Mouse (Mus musculus) forebrain, embryonic 13.5 days (tissue): ENCODE data around the gene Vmn1r19. TPM values are rescaled to one million over a fixed set of nuclear protein-coding genes. Genes with fewer than 3 reads are reported as not detected.
"Not testable (repeated sequence)": the region's sequence is repeated elsewhere in the genome, so short reads cannot be mapped to it uniquely, and the experiment has no call there.

Source experiments
- ATAC-seq: fragments of 200-750 bp; cut with Nextera tagmentation; 2 replicates; pipeline ENCODE4 v1.8.0; 2017
- H3K27ac ChIP-seq: fragments of 300-500 bp; sonication (generic); 2 replicates; pipeline ENCODE4 v1.5.1; 2015; ENCODE audit warnings: inconsistent platforms, mild to moderate bottlenecking, moderate library complexity
- H3K27me3 ChIP-seq: fragments of 300-500 bp; sonication (generic); 2 replicates; pipeline ENCODE4 v1.6.1; 2015; ENCODE audit warnings: mild to moderate bottlenecking, inconsistent platforms
- H3K36me3 ChIP-seq: fragments of 300-500 bp; sonication (generic); 2 replicates; pipeline ENCODE4 v1.6.1; 2015; ENCODE audit warnings: mild to moderate bottlenecking, inconsistent platforms; ENCODE audit not compliant: poor library complexity, severe bottlenecking
- H3K4me1 ChIP-seq: fragments of 300-500 bp; sonication (generic); 2 replicates; pipeline ENCODE4 v1.6.1; 2015; ENCODE audit warnings: inconsistent platforms
- H3K4me2 ChIP-seq: fragments of 300-500 bp; sonication (generic); 2 replicates; pipeline ENCODE4 v1.6.1; 2015; ENCODE audit warnings: inconsistent platforms, mild to moderate bottlenecking, moderate library complexity
- H3K4me3 ChIP-seq: fragments of 300-500 bp; sonication (generic); 2 replicates; pipeline ENCODE4 v1.5.1; 2015; ENCODE audit warnings: mild to moderate bottlenecking, inconsistent platforms
- H3K9ac ChIP-seq: fragments of 300-500 bp; sonication (generic); 2 replicates; pipeline ENCODE4 v1.6.1; 2015; ENCODE audit warnings: mild to moderate bottlenecking, inconsistent platforms
- H3K9me3 ChIP-seq: fragments of 300-500 bp; sonication (generic); replicated peaks from 2 replicates; pipeline ENCODE4 v1.6.1; 2016; ENCODE audit warnings: inconsistent platforms
- WGBS: fragments of 180-500 bp; shearing (Covaris S2); methylation state at CpG from one replicate; pipeline ENCODE4 v1.1.7; 2015; 5-methylcytosine and 5-hydroxymethylcytosine counted together
- polyA plus RNA-seq: library from polyadenylated mRNA; unstranded; fragments of >200 nt; fragmentation: Nextera tagmentation; extraction: Ambion mirVana; gene quantifications from 2 replicates; pipeline ENCODE4 v1.2.1, GENCODE M21; 2015

Vmn1r19 gene
- polyA plus RNA-seq, result not detected in 2 replicates

DNA sequence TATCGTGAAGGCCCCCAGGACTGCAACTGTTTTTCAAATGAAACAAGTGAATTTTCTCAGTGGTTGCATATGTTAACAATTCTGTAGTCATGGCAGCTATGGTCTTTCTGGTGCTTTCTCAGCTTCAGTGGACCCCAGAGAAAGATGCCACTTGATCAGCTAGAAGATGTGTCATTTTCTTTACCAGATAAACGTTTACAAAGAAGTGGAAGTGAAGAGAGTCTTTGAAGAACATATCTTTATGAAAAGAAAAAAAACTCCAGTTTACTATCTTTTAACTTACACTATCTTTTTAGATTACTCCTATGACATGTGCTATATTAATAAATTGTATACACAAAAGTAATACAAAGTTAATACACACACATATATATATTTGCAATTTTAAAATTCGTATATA, at the start of gene Vmn1r19:
Vmn1r19 (plus strand) TSS at position 301 of the 400 bp plus-strand sequence.
- H3K4me1 ChIP-seq, H3K36me3 ChIP-seq, H3K27me3 ChIP-seq, H3K9me3 ChIP-seq, H3K4me2 ChIP-seq, H3K4me3 ChIP-seq, ATAC-seq, H3K9ac ChIP-seq, H3K27ac ChIP-seq: not testable (repeated sequence)
- WGBS, result 73% methylated on average over 3 of the region's 3 CpGs

DNA sequence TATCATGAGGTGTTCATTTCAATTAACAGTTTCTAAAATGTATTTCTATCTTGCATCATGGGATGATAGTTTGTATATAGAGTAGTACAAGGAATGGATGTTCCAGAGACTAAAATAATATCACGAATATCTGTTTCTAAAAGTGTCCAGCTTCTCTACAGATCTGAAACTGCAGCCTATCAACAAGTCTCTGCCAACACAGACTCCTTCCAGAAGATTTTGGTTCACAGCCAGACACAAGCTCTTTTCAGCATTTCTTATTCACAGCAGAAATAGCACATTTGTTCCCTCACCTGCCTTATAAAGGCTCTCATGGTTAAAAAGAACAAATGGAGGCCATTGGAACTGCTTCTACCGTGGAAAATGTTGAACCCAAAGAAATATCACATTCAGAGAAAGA, 46.7 kb upstream of the Vmn1r19 start:
- WGBS, result 79% methylated on average over 2 of the region's 2 CpGs
- ATAC-seq, result no peak

DNA sequence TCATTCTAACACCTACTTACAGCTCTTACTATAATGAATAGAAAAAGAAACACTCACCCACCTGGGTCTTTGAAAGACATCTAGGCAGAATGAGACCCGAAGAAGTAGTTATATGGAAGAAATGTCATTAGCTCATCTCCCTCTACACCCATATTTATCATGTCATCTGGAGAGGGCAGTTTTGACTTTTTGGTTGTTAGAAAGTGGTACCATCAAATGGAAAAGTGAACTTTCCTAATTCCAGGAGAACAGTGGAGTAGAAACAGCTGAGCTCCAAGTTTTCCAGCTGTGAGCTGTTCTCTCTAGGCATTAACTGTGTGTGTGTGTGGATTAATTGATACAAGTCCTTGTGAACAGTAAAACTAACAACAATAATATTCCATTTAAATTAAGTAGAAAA, 40.0 kb upstream of the Vmn1r19 start, which contains the start of gene Vmn1r17:
Vmn1r17 (minus strand) TSS at position 101 of the 400 bp plus-strand sequence.
- Histone ChIP-seq H3K9me3 (no peaks in the 10 kb centered on the region), H3K27me3 (no peaks in the 10 kb centered on the region), H3K27ac (no peak within 1 kb of the TSS), H3K4me3 (no peak within 1 kb of the TSS), H3K4me2 (no peak within 1 kb of the TSS), H3K36me3 (no peaks in the 10 kb centered on the region), H3K9ac (no peak within 1 kb of the TSS), H3K4me1 (no peaks in the 10 kb centered on the region)
- ATAC-seq, result no peak
- WGBS, result 93% methylated on average over 1 of the region's 1 CpGs

More for the DNA sequence above, 46.7 kb upstream of the Vmn1r19 start:
- no peak overlapping the region for H3K9ac ChIP-seq
- H3K4me1 ChIP-seq, result no peaks in the 10 kb centered on the region
- no peaks in the 10 kb centered on the region for H3K36me3 ChIP-seq
- H3K27ac ChIP-seq, result no peak overlapping the region
- H3K27me3 ChIP-seq, result no peaks in the 10 kb centered on the region
- H3K9me3 ChIP-seq, result no peaks in the 10 kb centered on the region
- H3K4me2 ChIP-seq, result no peak overlapping the region
- H3K4me3 ChIP-seq, result no peak overlapping the region

DNA sequence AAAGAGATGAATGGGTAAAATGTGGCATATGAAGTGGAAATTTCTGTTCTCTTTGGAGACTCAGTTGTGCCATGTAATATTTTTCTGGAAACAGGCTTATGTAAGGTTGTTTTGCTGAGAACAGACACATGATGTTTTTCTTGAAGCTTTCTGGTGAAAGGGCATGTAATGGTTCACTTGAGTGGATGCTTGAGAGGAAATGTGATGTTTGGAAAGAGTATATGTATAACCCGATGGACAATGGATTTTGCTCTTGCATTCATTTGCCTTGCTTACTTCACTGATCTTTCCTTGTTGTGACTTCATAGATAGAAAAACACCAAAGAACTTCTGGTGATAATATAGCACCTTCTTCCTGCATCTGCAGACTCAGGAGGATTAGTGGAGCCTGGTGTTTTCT, 37.7 kb upstream of the Vmn1r19 start:
- not testable (repeated sequence) for H3K36me3 ChIP-seq, H3K9me3 ChIP-seq, H3K4me2 ChIP-seq, H3K27ac ChIP-seq, ATAC-seq, H3K27me3 ChIP-seq, H3K9ac ChIP-seq, H3K4me3 ChIP-seq, H3K4me1 ChIP-seq
- WGBS, result 95% methylated on average over 1 of the region's 1 CpGs

DNA sequence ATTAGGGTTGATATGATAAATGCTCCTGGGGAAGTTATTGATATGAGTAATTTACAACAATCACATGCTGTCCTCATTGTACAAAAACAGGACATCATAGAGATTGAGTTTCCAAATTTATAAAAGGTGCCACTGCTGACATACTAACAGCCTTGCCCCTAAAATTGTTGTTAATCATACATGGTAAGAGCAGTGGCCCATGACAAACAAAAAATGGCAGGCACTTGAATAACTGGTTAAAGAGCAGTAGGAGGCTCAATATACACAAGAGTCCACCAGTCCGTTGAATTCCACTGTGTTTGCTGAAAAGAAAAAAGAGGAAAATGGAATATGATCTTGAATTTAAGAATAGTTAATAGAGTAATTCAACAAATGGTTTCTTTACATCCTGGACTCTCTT, 36.1 kb upstream of the Vmn1r19 start:
- Histone ChIP-seq H3K27me3 (no peaks in the 10 kb centered on the region), H3K36me3 (no peaks in the 10 kb centered on the region), H3K4me1 (no peaks in the 10 kb centered on the region), H3K4me2 (no peak overlapping the region), H3K27ac (no peak overlapping the region), H3K9ac (no peak overlapping the region), H3K9me3 (no peaks in the 10 kb centered on the region), H3K4me3 (no peak overlapping the region)
- WGBS, result 82% methylated on average over 1 of the region's 1 CpGs
- ATAC-seq, result no peak

DNA sequence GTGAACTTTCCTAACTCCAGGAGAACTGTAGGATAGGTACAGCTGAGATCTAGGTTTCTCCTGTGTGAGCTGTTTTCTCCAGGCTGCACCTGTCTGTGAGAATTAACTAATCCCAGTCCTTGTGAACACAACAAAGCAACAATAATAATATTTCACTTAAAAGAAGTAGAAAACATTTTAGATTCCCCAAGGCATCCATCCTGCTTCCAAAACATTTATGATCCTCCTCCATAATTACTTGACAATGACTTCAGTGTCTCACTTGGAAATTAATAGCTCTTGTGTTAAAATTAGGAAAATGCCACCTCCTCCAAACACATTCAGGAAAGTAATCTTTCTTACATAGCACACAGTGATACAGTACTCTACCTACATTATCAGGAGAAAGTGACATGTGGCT, 7.9 kb upstream of the Vmn1r19 start, which contains the start of gene Vmn1r18:
Vmn1r18 (minus strand) TSS at position 101 of the 400 bp plus-strand sequence.
- H3K4me3 ChIP-seq, result no peak within 1 kb of the TSS

DNA sequence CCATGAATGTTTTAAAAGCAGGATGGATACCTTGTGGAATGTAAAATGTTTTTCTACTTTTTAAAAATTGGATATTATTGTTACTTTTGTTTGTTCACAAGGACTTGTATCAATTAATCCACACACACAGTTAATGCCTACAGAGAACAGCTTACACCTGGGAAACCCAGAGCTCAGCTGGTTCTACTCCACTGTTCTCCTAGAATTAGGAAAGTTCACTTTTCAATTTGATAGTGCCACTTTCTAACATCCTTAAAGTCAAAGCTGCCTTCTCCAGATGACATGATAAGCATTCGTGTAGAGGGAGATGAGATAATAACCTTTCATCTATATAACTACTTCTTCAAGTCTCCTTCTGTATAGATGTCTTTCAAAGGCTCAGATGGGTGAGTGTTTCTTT, 25.1 kb downstream of the Vmn1r19 start, which contains the start of gene Vmn1r20:
Vmn1r20 (plus strand) TSS at position 301 of the 400 bp plus-strand sequence.
- no peaks in the 10 kb centered on the region for H3K4me1 ChIP-seq
- H3K27ac ChIP-seq, result no peak within 1 kb of the TSS
- no peak within 1 kb of the TSS for H3K4me3 ChIP-seq
- H3K9me3 ChIP-seq, result no peaks in the 10 kb centered on the region
- H3K4me2 ChIP-seq, result no peak within 1 kb of the TSS
- WGBS, result 73% methylated on average over 1 of the region's 1 CpGs
- no peak within 1 kb of the TSS for H3K9ac ChIP-seq
- ATAC-seq, result no peak
- H3K36me3 ChIP-seq, result no peaks in the 10 kb centered on the region
- H3K27me3 ChIP-seq, result no peaks in the 10 kb centered on the region

More for the DNA sequence above, 7.9 kb upstream of the Vmn1r19 start, which contains the start of gene Vmn1r18:
- Histone ChIP-seq H3K4me2 (no peak within 1 kb of the TSS), H3K36me3 (no peaks in the 10 kb centered on the region), H3K4me1 (no peaks in the 10 kb centered on the region), H3K27ac (no peak within 1 kb of the TSS), H3K27me3 (no peaks in the 10 kb centered on the region), H3K9ac (no peak within 1 kb of the TSS), H3K9me3 (no peaks in the 10 kb centered on the region)
- ATAC-seq, result no peak

DNA sequence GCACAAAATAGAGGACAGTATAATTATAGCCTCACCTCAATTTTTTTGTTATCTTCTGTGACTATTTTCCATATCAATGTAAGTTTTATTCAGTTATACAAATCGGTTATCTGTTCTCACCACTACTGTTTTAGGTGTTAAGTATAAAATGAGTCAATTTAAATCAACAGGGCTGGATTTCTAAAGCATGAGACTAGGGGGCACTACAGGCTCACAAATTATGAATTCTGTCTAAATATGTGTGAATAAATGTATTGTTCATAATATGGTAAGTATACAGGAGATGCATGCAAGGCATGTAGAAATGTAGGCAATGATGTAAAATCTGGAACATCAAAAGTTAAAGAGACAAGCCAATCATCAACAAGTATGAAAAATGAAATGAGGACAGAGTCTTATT, 27.6 kb downstream of the Vmn1r19 start:
- 87% methylated on average over 1 of the region's 1 CpGs for WGBS
- Histone ChIP-seq H3K36me3 (no peaks in the 10 kb centered on the region), H3K9me3 (no peaks in the 10 kb centered on the region), H3K9ac (no peak overlapping the region), H3K4me1 (no peaks in the 10 kb centered on the region), H3K27ac (no peak overlapping the region), H3K4me2 (no peak overlapping the region), H3K27me3 (no peaks in the 10 kb centered on the region), H3K4me3 (no peak overlapping the region)
- no peak for ATAC-seq

Other genes with a start within 250 kb of the Vmn1r19 start
- not detected in 2 replicates for gene Vmn1r12, start 246.9 kb upstream of the Vmn1r19 start, polyA plus RNA-seq
- gene Vmn1r13, start 200.5 kb upstream of the Vmn1r19 start, polyA plus RNA-seq, result not detected in 2 replicates
- not detected in 2 replicates for gene Vmn1r14, start 172.1 kb upstream of the Vmn1r19 start, polyA plus RNA-seq
- not detected in 2 replicates for gene Vmn1r15, start 145.8 kb upstream of the Vmn1r19 start, polyA plus RNA-seq
- not detected in 2 replicates for gene Vmn1r16, start 74.3 kb upstream of the Vmn1r19 start, polyA plus RNA-seq
- not detected in 2 replicates for gene Vmn1r17, start 40.1 kb upstream of the Vmn1r19 start, polyA plus RNA-seq
- not detected in 2 replicates for gene Vmn1r18, start 8.0 kb upstream of the Vmn1r19 start, polyA plus RNA-seq
- not detected in 2 replicates for gene Vmn1r20, start 25.1 kb downstream of the Vmn1r19 start, polyA plus RNA-seq
- gene Ppm1k, start 131.7 kb downstream of the Vmn1r19 start, polyA plus RNA-seq, result 6.5 and 6.6 TPM in 2 replicates
- gene Herc6, start 177.2 kb downstream of the Vmn1r19 start, polyA plus RNA-seq, result 2.6 and 3.6 TPM in 2 replicates